Mouse (Mus musculus) inflammation-experienced regulatory T-cells, adult 16 weeks (primary cell): ENCODE measurements around the gene Bbc3. TPM values are rescaled to one million over a fixed set of nuclear protein-coding genes. Genes with fewer than 3 reads are reported as not detected.

ENCODE experiments used
- polyA plus RNA-seq: library from polyadenylated mRNA; unstranded; fragments of 100-300 nt; shearing (Covaris generic); gene quantifications from one replicate; pipeline ENCODE4 v1.2.1, GENCODE M21; 2017

The Bbc3 gene
- 9.8 TPM for polyA plus RNA-seq

DNA sequence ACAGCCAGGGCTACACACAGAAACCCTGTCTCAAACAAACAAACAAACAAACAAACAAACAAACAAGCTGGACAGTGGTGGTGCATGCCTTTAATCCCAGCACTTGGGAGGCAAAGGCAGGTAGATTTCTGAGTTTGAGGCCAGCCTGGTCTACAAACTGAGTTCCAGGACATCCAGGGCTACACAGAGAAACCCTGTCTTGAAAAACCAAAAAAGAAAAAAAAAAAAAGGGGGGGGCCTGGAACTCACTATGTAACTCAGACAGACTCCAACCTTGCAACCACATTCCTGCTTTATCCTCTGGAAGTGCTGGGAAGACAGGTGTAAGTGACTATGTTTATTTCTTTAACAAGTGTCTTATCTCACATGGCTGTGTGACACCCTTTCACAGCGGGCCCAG is at the start of gene Bbc3:
Bbc3 (plus strand) TSS at position 301 of the 400 bp plus-strand sequence.

DNA sequence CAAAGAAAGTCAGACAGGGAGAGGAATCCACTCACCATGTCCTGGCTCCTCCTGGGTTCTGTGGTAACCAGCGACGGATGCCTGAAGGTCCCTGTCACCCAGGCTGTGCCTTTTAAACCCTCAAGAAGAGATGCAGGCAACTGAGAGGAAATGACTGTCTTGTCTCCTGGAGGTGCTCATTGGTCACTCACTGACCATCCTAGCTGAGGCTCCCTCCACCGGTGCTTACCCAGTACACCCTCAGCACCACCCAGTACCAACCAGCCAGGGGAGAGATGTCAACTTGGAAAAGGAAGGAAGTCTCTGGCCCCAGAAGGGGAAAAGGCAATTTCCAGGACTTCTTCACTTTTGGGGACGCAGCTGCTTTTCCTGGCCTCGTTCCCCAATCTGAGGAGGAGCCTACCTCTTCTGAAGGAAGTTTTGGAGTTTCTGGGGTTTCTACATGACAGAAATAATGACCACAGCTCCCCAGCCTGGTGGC is 49.0 kb upstream of the Bbc3 start, which contains the start of gene C5ar1:
C5ar1 (minus strand) TSS at position 431 of the 481 bp plus-strand sequence.

GRCm38 (mm10) chr7:16273081-16273765 is 35.0 kb upstream of the Bbc3 start, which contains the start of gene Inafm1:
TSS of gene Inafm1 (minus strand) at chr7:16273617.

DNA sequence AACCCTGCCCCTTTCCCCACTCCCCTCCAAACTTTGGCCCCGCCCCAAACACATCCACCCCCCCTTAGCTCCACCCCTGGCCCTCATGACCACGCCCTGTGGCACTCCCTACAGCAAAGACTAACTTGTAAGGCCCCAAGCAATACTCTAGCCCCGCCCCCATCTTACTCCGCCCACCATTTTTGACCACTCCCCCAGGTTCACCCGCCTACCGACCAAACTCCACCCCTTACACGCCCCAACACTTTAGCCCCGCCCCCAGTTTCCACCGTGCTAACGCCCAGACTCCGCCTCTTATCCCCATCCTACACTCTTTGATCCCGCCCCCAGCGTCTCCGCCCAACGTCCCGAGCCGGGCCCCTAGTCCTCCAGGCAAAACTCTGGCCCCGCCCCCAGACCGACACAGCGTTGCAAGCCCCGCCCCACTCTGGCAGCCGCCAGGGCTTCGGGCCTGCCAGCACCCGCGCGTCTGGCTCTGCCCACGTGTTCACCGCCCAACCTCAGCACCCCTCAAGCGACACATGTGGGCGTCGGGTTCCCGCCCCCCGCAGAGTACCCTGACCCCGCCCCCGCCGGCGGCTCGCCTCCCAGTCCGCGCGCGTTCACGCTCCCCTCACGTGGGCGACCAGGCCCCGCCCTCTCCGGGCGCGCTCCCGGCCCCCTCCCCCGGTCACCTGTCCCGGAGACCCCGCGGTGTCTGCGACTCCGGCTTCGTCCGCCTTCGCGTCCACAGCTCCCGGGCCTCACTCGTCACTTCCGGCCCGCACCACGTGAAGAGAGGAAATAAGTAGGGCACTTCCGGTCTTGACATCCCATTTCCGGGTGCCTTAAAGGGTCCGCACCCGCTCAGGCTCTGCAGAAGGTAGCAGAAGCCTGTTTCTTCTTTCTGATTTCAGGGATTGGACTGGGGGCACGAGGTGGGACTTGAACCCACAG is 21.9 kb upstream of the Bbc3 start, which contains the start of gene Ccdc9:
Ccdc9 (minus strand) TSS at position 770 of the 936 bp plus-strand sequence.

Other genes starting within 250 kb of the Bbc3 start
- gene Zfp541, start 246.6 kb upstream of the Bbc3 start, polyA plus RNA-seq, result 0.06 TPM
- 262 TPM for gene Napa, start 209.9 kb upstream of the Bbc3 start, polyA plus RNA-seq
- 28.6 TPM for gene Kptn, start 188.5 kb upstream of the Bbc3 start, polyA plus RNA-seq
- not detected for gene Slc8a2, start 178.6 kb upstream of the Bbc3 start, polyA plus RNA-seq
- 82.0 TPM for gene Meis3, start 133.3 kb upstream of the Bbc3 start, polyA plus RNA-seq
- 47.9 TPM for gene Dhx34, start 86.4 kb upstream of the Bbc3 start, polyA plus RNA-seq
- 0.09 TPM for gene C5ar2, start 64.2 kb upstream of the Bbc3 start, polyA plus RNA-seq
- gene C5ar1, start 48.9 kb upstream of the Bbc3 start, polyA plus RNA-seq, result not detected
- gene Inafm1, start 34.8 kb upstream of the Bbc3 start, polyA plus RNA-seq, result 1.1 TPM
- gene Ccdc9, start 21.6 kb upstream of the Bbc3 start, polyA plus RNA-seq, result 58.0 TPM
- gene Sae1, start 79.4 kb downstream of the Bbc3 start, polyA plus RNA-seq, result 156 TPM
- 25.3 TPM for gene Zc3h4, start 92.5 kb downstream of the Bbc3 start, polyA plus RNA-seq
- gene Tmem160, start 144.4 kb downstream of the Bbc3 start, polyA plus RNA-seq, result 10.9 TPM
- not detected for gene Npas1, start 169.3 kb downstream of the Bbc3 start, polyA plus RNA-seq